Mouse (Mus musculus) heart, adult 8-10 months (tissue): Measurements from ENCODE around the gene Cst3. TPM values are rescaled to one million over a fixed set of nuclear protein-coding genes. Genes with fewer than 3 reads are reported as not detected.

Experiments
- DNase-seq: peaks from one replicate; pipeline ENCODE4 v3.0.0; 2022; ENCODE audit warnings: low spot score
- total RNA-seq, 4 experiments: library from RNA; stranded (reverse); gene quantifications; 2 replicates each; pipeline ENCODE4 v1.2.4; 2022

Cst3 gene
- total RNA-seq, 4 experiments from 2014 or later: 949 to 1,042 (median 983) TPM

- no peak for DNase-seq
Measured at GRCm38 (mm10) chr2:148856630-148857400, 18.7 kb downstream of the Cst3 start.

GRCm38 (mm10) chr2:148851116-148851906 lies 24.2 kb downstream of the Cst3 start:
- DNase-seq: peak; percentile 92

- DNase-seq: no peak
Measured at GRCm38 (mm10) chr2:148839224-148839623, 36.3 kb downstream of the Cst3 start.

- no peak for DNase-seq
Measured at GRCm38 (mm10) chr2:148838075-148838777, 37.3 kb downstream of the Cst3 start.

- DNase-seq: no peak
Measured at GRCm38 (mm10) chr2:148834912-148835311, 40.6 kb downstream of the Cst3 start, which contains the start of gene Cst9. Gene Cst9 (plus strand): TSS chr2:148835147.

GRCm38 (mm10) chr2:148825986-148826385 lies 49.5 kb downstream of the Cst3 start:
- no peak for DNase-seq

Other genes starting within 250 kb of the Cst3 start
- gene Nxt1, start 203.1 kb downstream of the Cst3 start, total RNA-seq: 1 to 10 TPM; 5.6 to 9.1 (median 7.8) TPM
- gene Gzf1, start 194.7 kb downstream of the Cst3 start, total RNA-seq: 10 to 100 TPM; 26.2 to 34.0 (median 28.9) TPM
- 1 to 10 TPM; 1.3 to 2.2 (median 1.4) TPM for gene Napb, start 143.2 kb downstream of the Cst3 start, total RNA-seq
- not detected for gene Cstl1, start 125.3 kb downstream of the Cst3 start, total RNA-seq
- not detected for gene Cst11, start 104.2 kb downstream of the Cst3 start, total RNA-seq
- gene 8030411F24Rik, start 93.7 kb downstream of the Cst3 start, total RNA-seq: not detected
- gene Cst12, start 86.3 kb downstream of the Cst3 start, total RNA-seq: 1 to 10 TPM in 1 of 4 experiments, under 1 TPM in 1, not detected in 2; 0.53 to 1.1 TPM
- not detected for gene Cst8, start 76.9 kb downstream of the Cst3 start, total RNA-seq
- not detected for gene Cst13, start 55.6 kb downstream of the Cst3 start, total RNA-seq
- gene Cst9, start 40.5 kb downstream of the Cst3 start, total RNA-seq: 1 to 10 TPM in 1 of 4 experiments, under 1 TPM in 3; 0.54 to 1.1 (median 0.83) TPM
- 1 to 10 TPM in 2 of 4 experiments, under 1 TPM in 2; 0.63 to 1.4 (median 0.89) TPM for gene 9230104L09Rik, start 10.7 kb downstream of the Cst3 start, total RNA-seq
- not detected for gene Gm1330, start 127.6 kb upstream of the Cst3 start, total RNA-seq
- gene Gm10750, start 141.5 kb upstream of the Cst3 start, total RNA-seq: not detected